Comparison of ENCODE assay signal across 8 mouse cellular contexts in genomic region chr11:62675480-62676289, GRCm38 (mm10). TPM values are rescaled to one million over a fixed set of nuclear protein-coding genes. Genes with fewer than 3 reads are reported as not detected.
DNase-seq lines count a peak whose midpoint lies in the region; ATAC-seq and TF ChIP-seq lines count a peak whose summit lies in the region.

No protein-coding gene starts in this region.

- no peak for TF ChIP-seq POLR2A in thymus, adult 2 months (IDR thresholded peaks at IDR 0.05; ENCODE audit: control insufficient read depth, extremely low read depth, insufficient read depth, low read length, poor library complexity)

- peak overlapping the region in 1 of 2 experiments; percentile 8; a peak in 1 of 4 replicates for H3K4me3 ChIP-seq in ES-E14 (ENCODE audit: insufficient read depth in 1 of 2, low read depth in 1 of 2, low read length in 2 of 2, poor library complexity in 1 of 2, severe bottlenecking in 1 of 2)
- H3K4me3 ChIP-seq in forebrain, embryonic 14.5 days (ENCODE audit: low read depth, low read length): no peak overlapping the region
- H3K4me3 ChIP-seq in liver, postnatal 0 days (ENCODE audit: low read depth, low read length): 0 out of 2 replicates have a peak overlapping the region, but pooled peaks have one; percentile 13
- H3K4me3 ChIP-seq in neural tube, embryonic 14.5 days (ENCODE audit: low read depth, low read length): no peak overlapping the region
- peak overlapping the region; percentile 36 for H3K4me3 ChIP-seq in thymus, adult 2 months (ENCODE audit: control insufficient read depth, insufficient read depth, low read length)

- H3K9me3 ChIP-seq in ES-E14 (ENCODE audit: control insufficient read depth, insufficient read depth, low read depth, low read length): no peaks in the 10 kb centered on the region
- no peaks in the 10 kb centered on the region for H3K9me3 ChIP-seq in forebrain, embryonic 14.5 days (replicated peaks; ENCODE audit: control insufficient read depth, low read length)
- H3K9me3 ChIP-seq in liver, postnatal 0 days (ENCODE audit: low read length): no peaks in the 10 kb centered on the region
- no peaks in the 10 kb centered on the region for H3K9me3 ChIP-seq in neural tube, embryonic 14.5 days (ENCODE audit: control insufficient read depth, low read length)

- peak; percentile 80 for DNase-seq in ES-E14 (ENCODE audit: low read depth, low spot score)
- peak; percentile 93 for DNase-seq in forebrain, embryonic 14.5 days (ENCODE audit: low spot score)
- DNase-seq in heart, postnatal 14 days: peak; percentile 65 to 76
- DNase-seq in large intestine, adult 2 months (ENCODE audit: low read depth, low spot score): peak; percentile 52
- DNase-seq in liver, postnatal 0 days: peak; percentile 66
- peak; percentile 58 for DNase-seq in thymus, adult 2 months

- H3K9ac ChIP-seq in ES-E14 (ENCODE audit: insufficient read depth, low read depth, low read length, poor library complexity, severe bottlenecking): 0 out of 2 replicates have a peak overlapping the region, but pooled peaks have one; percentile 17
- peak overlapping the region; percentile 46; the same call in 1 of the 2 replicates for H3K9ac ChIP-seq in forebrain, embryonic 14.5 days (ENCODE audit: low read length)
- no peak overlapping the region for H3K9ac ChIP-seq in liver, postnatal 0 days (replicated peaks)
- H3K9ac ChIP-seq in neural tube, embryonic 14.5 days (replicated peaks; ENCODE audit: low read depth, low read length): peak overlapping the region; percentile 30; the same call in 1 of the 2 replicates

- intact Hi-C loops in heart, postnatal 14 days (cut with DNase I): loop anchor here (1.0 to 10.0 kb wide), 3 partner anchors 25 to 281 kb away; no protein-coding TSS in a partner anchor

- 17% methylated on average over 17 of the region's 17 CpGs for WGBS in forebrain, embryonic 14.5 days
- WGBS in large intestine, adult 2 months: 20% methylated on average over 17 of the region's 17 CpGs
- 18% methylated on average over 17 of the region's 17 CpGs for WGBS in liver, postnatal 0 days (ENCODE audit: insufficient replicate concordance)
- WGBS in neural tube, embryonic 14.5 days: 21% methylated on average over 17 of the region's 17 CpGs
- WGBS in thymus, adult 2 months: 25% methylated on average over 17 of the region's 17 CpGs

- peak overlapping the region; percentile 48 for H3K4me2 ChIP-seq in forebrain, embryonic 14.5 days (ENCODE audit: low read length)
- peak overlapping the region; percentile 62 for H3K4me2 ChIP-seq in liver, postnatal 0 days (ENCODE audit: low read depth, low read length)
- peak overlapping the region; percentile 29 for H3K4me2 ChIP-seq in neural tube, embryonic 14.5 days (ENCODE audit: low read depth, low read length)

- 0 out of 4 replicates have a peak, but pooled peaks cover 0 to 1% of the 10 kb centered on the region in 2 experiments for H3K4me1 ChIP-seq in ES-E14 (ENCODE audit: control insufficient read depth in 2 of 2, insufficient read depth in 2 of 2, low read length in 2 of 2, poor library complexity in 1 of 2)
- no peaks in the 10 kb centered on the region for H3K4me1 ChIP-seq in forebrain, embryonic 14.5 days (ENCODE audit: control insufficient read depth, insufficient read depth, low read length)
- H3K4me1 ChIP-seq in liver, postnatal 0 days (ENCODE audit: insufficient read depth): 0 out of 2 replicates have a peak, but pooled peaks cover 3% of the 10 kb centered on the region
- no peaks in the 10 kb centered on the region for H3K4me1 ChIP-seq in neural tube, embryonic 14.5 days (ENCODE audit: control insufficient read depth, insufficient read depth, low read length)
- H3K4me1 ChIP-seq in thymus, adult 2 months (replicated peaks; ENCODE audit: control insufficient read depth, insufficient read depth, low read length): peaks cover 13% of the 10 kb centered on the region

- no peaks in the 10 kb centered on the region for H3K36me3 ChIP-seq in ES-E14 (ENCODE audit: control insufficient read depth, insufficient read depth, low read length, poor library complexity, severe bottlenecking)
- no peaks in the 10 kb centered on the region for H3K36me3 ChIP-seq in forebrain, embryonic 14.5 days (ENCODE audit: control insufficient read depth, insufficient read depth, low read length)
- no peaks in the 10 kb centered on the region for H3K36me3 ChIP-seq in liver, postnatal 0 days (replicated peaks; ENCODE audit: insufficient read depth, low read length)
- no peaks in the 10 kb centered on the region for H3K36me3 ChIP-seq in neural tube, embryonic 14.5 days (ENCODE audit: control insufficient read depth, insufficient read depth, low read length)
- no peaks in the 10 kb centered on the region for H3K36me3 ChIP-seq in thymus, adult 2 months (ENCODE audit: control insufficient read depth, insufficient read depth, low read length)

- H3K27me3 ChIP-seq in forebrain, embryonic 14.5 days (replicated peaks; ENCODE audit: control insufficient read depth, insufficient read depth, low read length): no peaks in the 10 kb centered on the region
- H3K27me3 ChIP-seq in liver, postnatal 0 days (ENCODE audit: insufficient read depth, low read length): no peaks in the 10 kb centered on the region
- no peaks in the 10 kb centered on the region for H3K27me3 ChIP-seq in neural tube, embryonic 14.5 days (ENCODE audit: control insufficient read depth, insufficient read depth, low read length)
- H3K27me3 ChIP-seq in thymus, adult 2 months (ENCODE audit: control insufficient read depth, insufficient read depth, low read length): no peaks in the 10 kb centered on the region

- TF ChIP-seq EP300 in liver, postnatal 0 days (IDR thresholded peaks at IDR 0.05; ENCODE audit: low read depth): no peak

- peak; percentile 70; the same call in 1 of the 2 replicates for ATAC-seq in cerebellum, adult (ENCODE audit: insufficient number of reproducible peaks, low FRiP score, low TSS enrichment)
- ATAC-seq in forebrain, embryonic 14.5 days: peak; percentile 95
- ATAC-seq in liver, postnatal 0 days: peak; percentile 87
- peak; percentile 92 for ATAC-seq in neural tube, embryonic 14.5 days (ENCODE audit: low read depth)

- in situ Hi-C loops in ES-E14 (cut with MboI; ENCODE audit: low sequenced_read_pairs in 2 of 2, unreplicated experiment in 2 of 2): loop anchor here in 1 of 2 experiments (5.0 kb wide), 1 partner anchor 63 kb away; no protein-coding TSS in a partner anchor

- H3K27ac ChIP-seq in ES-E14 (ENCODE audit: insufficient read depth, low read depth, low read length, poor library complexity, severe bottlenecking): no peak overlapping the region
- no peak overlapping the region for H3K27ac ChIP-seq in forebrain, embryonic 14.5 days (ENCODE audit: low read depth, low read length)
- no peak overlapping the region for H3K27ac ChIP-seq in liver, postnatal 0 days (ENCODE audit: low read depth)
- no peak overlapping the region for H3K27ac ChIP-seq in neural tube, embryonic 14.5 days (ENCODE audit: low read depth, low read length)
- H3K27ac ChIP-seq in thymus, adult 2 months (ENCODE audit: control insufficient read depth, insufficient read depth, low read length): no peak overlapping the region

- peak; percentile 85 for TF ChIP-seq CTCF in liver, postnatal 0 days (IDR thresholded peaks at IDR 0.05; ENCODE audit: low read depth)
- TF ChIP-seq CTCF in thymus, adult 2 months (IDR thresholded peaks at IDR 0.05; ENCODE audit: borderline replicate concordance, control insufficient read depth, extremely low read depth, insufficient read depth, low read length, poor library complexity): peak; percentile 50; the same call in 1 of the 2 replicates

TF ChIP-seq in ES-E14, 5 proteins besides CTCF, POLR2A, EP300 and RAD21:
- TF ChIP-seq MAFK (IDR thresholded peaks at IDR 0.05; ENCODE audit: insufficient read depth, low read depth, low read length) (no peak), HCFC1 (IDR thresholded peaks at IDR 0.05; ENCODE audit: borderline replicate concordance, insufficient read depth, low read length) (no peak), ZC3H11A (IDR thresholded peaks at IDR 0.05; ENCODE audit: borderline replicate concordance, low read depth, low read length) (peak; percentile 64; the same call in 1 of the 2 replicates), CHD2 (IDR thresholded peaks at IDR 0.05; ENCODE audit: low read depth, low read length) (no peak)

RNA-seq across cellular contexts. Expression of gene Mmgt2, which starts 27.2 kb away (rescaled TPM):
- total RNA-seq in ES-E14 (2012; rRNA removed): 11.4 and 13.6 TPM in 2 replicates
- polyA plus RNA-seq in forebrain, embryonic 14.5 days (2014; fragmentation: Nextera tagmentation; extraction: Ambion mirVana): 27.4 and 29.7 TPM in 2 replicates
- 10 to 100 TPM in 1 of 2 experiments, 1 to 10 TPM in 1; 10.0 to 10.3 TPM for total RNA-seq in heart, postnatal 14 days (2021)
- polyA plus RNA-seq in large intestine, adult 2 months (2012; rRNA removed): 36.1 and 46.8 TPM in 2 replicates
- polyA plus RNA-seq in liver, postnatal 0 days (2015; fragmentation: Nextera tagmentation; extraction: Ambion mirVana): 7.8 and 9.6 TPM in 2 replicates
- 25.9 and 27.4 TPM in 2 replicates for polyA plus RNA-seq in neural tube, embryonic 14.5 days (2014; fragmentation: Nextera tagmentation; extraction: Ambion mirVana)
- polyA plus RNA-seq in thymus, adult 2 months (2012; rRNA removed): 43.0 and 47.5 TPM in 2 replicates

RNA-seq across cellular contexts. Expression of gene Lrrc75a, which starts 27.4 kb away (rescaled TPM):
- total RNA-seq in ES-E14 (2012; rRNA removed): 9.9 and 11.6 TPM in 2 replicates
- 9.6 and 9.9 TPM in 2 replicates for polyA plus RNA-seq in forebrain, embryonic 14.5 days (2014; fragmentation: Nextera tagmentation; extraction: Ambion mirVana)
- total RNA-seq in heart, postnatal 14 days (2021): 1 to 10 TPM; 6.3 to 7.9 TPM
- 72.9 and 87.9 TPM in 2 replicates for polyA plus RNA-seq in large intestine, adult 2 months (2012; rRNA removed)
- polyA plus RNA-seq in liver, postnatal 0 days (2015; fragmentation: Nextera tagmentation; extraction: Ambion mirVana): 1.1 and 1.3 TPM in 2 replicates
- polyA plus RNA-seq in neural tube, embryonic 14.5 days (2014; fragmentation: Nextera tagmentation; extraction: Ambion mirVana): 10.1 and 10.5 TPM in 2 replicates
- polyA plus RNA-seq in thymus, adult 2 months (2012; rRNA removed): 6.0 and 6.9 TPM in 2 replicates

RNA-seq across cellular contexts. Expression of gene Zfp287, which starts 56.0 kb away (rescaled TPM):
- total RNA-seq in ES-E14 (2012; rRNA removed): 2.2 and 3.6 TPM in 2 replicates
- 15.3 and 20.8 TPM in 2 replicates for polyA plus RNA-seq in forebrain, embryonic 14.5 days (2014; fragmentation: Nextera tagmentation; extraction: Ambion mirVana)
- 1 to 10 TPM; 2.8 to 3.0 TPM for total RNA-seq in heart, postnatal 14 days (2021)
- 0.78 and 1.3 TPM in 2 replicates for polyA plus RNA-seq in large intestine, adult 2 months (2012; rRNA removed)
- polyA plus RNA-seq in liver, postnatal 0 days (2015; fragmentation: Nextera tagmentation; extraction: Ambion mirVana): 0.27 and 0.35 TPM in 2 replicates
- polyA plus RNA-seq in neural tube, embryonic 14.5 days (2014; fragmentation: Nextera tagmentation; extraction: Ambion mirVana): 24.7 and 25.3 TPM in 2 replicates
- polyA plus RNA-seq in thymus, adult 2 months (2012; rRNA removed): 1.9 and 2.0 TPM in 2 replicates

Comparison
In these comparisons a context has a peak if more than half of its experiments do, and no peak if none do; other contexts are left out.
1. H3K4me3 ChIP-seq: peak in liver, postnatal 0 days (single experiment) and thymus, adult 2 months (single experiment); none in forebrain, embryonic 14.5 days (single experiment) and neural tube, embryonic 14.5 days (single experiment).
2. Peak in every context shown above with its lines, with median percentiles within 50 percentile points of each other: DNase-seq, ATAC-seq and H3K4me2 ChIP-seq.